Mouse (Mus musculus) activated CD4-positive, CD25-positive, alpha-beta regulatory T cell, adult 4 months (primary cell): ENCODE data around the gene Nynrin. TPM values are rescaled to one million over a fixed set of nuclear protein-coding genes. Genes with fewer than 3 reads are reported as not detected.

Source experiments
- ATAC-seq: one replicate; pipeline ENCODE4 v1.8.0; 2017
- polyA plus RNA-seq, 2 experiments: library from polyadenylated mRNA; unstranded; fragments of 100-300 nt; shearing (Covaris generic); gene quantifications; one replicate each; pipeline ENCODE4 v1.2.1; 2017

Nynrin gene
- polyA plus RNA-seq = under 1 TPM in 1 of 2 experiments, not detected in 1; 0.08 TPM

DNA sequence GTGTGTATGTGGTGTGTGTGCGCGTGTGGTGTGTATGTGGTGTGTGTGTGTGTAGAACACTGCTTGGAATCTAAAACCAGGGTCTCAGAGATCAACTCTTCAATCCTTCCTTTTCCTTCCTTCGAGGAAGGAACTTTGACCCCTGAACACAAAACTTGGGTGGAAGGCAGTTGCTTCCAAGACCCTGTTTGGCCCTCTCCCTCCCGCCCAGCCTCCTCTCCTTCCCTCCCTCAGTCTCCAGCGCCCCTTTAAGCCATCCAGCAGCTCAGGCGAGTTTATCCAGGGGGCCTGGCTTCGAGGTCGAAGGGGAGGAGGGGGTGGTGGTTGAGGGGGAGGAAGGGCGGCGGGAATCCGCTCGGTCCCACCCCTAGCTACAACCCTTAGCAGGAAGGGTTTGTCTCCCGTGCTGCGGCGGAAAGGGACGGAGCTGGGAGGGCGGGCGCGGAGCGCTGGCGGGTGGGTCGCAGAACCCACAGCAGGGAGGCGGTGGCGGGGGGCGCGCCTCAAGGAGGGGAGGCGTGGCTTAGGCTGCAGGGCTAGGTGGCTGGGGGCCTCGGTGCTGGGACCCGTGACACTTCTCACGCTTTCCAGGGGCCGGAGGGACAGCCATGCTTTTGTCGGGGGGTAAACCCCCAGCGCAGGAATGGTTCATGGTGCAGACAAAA lies at the start of gene Nynrin:
Gene Nynrin, plus strand, starts transcription at position 390 of the 665 bp plus-strand sequence.
- no peak for ATAC-seq

DNA sequence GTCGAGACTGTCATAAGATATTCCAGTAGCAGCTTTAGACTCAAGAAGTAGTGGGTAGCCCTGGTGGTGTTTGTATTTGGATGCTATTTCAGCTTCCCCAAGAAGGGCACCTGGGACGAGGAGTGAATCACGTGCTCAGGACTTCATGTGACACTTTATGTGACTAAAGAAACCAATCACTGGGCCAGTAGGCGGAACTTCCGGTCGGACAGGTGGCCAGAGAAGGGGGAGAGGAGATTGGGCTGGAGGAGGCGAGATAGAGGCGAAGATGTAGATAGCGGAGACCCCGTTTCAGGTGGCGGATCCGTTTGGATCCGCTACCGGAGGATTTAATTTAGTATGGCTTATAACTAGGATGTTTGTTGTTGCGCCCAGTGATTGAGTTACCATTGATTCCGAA lies 38.9 kb upstream of the Nynrin start:
- no peak for ATAC-seq

DNA sequence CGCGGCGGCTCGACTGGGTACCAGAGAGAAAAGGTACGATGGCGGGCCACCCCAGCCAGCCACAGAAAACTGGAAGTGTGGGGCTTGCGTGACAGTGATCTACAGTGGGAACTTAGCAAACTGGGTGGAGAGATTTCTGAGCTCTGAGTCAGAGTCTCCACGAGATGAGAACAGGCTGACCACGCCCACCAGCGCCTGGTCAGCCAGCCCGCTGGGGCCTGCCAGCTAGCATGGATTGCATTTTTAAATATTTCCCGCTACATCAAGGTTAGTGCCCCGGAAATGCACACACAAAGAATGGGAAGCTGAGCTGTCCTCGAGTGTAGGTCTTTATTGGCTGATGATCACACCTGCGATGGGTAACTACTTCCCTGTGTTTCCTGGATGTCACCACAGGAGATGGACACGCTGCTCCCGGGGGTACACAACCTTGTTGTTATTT lies 38.5 kb upstream of the Nynrin start:
- ATAC-seq = no peak

DNA sequence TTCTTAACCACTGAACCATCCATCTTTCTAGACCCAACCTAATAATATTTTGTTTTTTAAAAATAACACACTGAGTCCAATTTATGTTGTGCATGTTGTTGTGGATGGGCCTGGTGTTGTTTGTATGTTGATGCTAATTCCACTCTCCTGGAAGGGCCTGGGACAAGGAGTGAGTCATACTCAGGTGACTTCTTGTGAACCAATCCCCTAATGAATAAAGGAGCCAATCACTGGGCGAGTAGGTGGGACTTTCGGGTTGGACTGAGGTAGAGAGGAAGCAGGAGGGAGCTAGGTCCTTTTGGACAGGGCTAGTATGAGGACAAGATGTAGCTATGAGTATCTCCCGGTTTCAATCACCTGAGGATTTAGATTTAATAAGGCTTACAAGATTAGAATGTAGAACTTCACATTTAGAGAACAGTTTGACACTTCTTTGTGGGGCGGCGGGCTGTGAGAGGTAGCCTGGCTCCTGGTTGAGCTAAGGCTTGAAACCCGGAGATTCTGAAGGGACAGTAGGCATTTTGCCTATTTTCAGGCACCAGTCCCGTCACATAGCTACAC lies 33.9 kb upstream of the Nynrin start:
- no peak for ATAC-seq

DNA sequence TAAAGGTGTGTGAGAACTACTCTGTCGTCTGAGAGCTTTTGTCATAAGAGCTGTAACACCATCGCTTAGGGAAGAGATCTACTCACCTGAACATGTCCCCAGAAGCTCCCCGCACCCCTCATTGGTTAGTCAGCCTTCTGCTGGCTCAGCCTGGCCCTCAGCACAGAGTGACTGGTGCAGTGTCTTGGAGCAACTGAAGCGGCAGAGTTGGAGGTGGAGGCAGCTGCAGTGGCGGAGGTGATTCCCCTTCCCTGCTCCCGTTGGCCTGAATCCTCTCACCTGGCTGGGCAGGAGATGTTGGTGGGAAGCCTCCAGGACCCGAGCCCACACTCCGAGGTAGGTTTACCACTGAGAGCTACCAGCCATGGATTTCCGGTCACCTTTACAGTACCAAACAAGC lies 33.2 kb upstream of the Nynrin start:
- no peak for ATAC-seq

DNA sequence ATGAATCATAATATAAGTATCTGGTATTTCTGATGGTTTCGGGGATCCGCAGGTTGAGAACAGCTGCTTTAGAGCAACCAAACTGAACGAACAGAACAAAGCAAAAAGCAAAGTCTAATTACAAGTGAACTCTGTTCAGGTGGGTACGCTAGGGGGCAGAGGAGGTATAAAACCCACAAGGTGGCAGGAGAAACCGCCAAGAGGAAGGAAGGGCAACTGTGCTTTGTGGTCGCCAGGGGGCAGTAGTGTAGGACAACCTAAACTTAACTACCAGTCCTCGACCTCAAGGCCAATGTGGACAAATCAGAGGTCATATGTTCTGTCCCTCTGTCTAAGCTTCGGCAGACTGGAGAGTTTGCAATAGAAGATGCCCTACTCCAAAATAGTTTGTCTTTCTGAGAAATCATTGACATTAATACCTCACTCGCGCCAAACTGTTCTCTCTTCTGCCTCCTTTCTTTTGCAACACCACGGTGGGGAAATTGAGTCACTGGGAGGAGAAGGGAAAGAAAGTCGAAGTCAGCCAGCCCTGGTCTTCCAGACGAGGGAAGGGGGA lies 31.3 kb upstream of the Nynrin start:
- ATAC-seq = peak; percentile 78

DNA sequence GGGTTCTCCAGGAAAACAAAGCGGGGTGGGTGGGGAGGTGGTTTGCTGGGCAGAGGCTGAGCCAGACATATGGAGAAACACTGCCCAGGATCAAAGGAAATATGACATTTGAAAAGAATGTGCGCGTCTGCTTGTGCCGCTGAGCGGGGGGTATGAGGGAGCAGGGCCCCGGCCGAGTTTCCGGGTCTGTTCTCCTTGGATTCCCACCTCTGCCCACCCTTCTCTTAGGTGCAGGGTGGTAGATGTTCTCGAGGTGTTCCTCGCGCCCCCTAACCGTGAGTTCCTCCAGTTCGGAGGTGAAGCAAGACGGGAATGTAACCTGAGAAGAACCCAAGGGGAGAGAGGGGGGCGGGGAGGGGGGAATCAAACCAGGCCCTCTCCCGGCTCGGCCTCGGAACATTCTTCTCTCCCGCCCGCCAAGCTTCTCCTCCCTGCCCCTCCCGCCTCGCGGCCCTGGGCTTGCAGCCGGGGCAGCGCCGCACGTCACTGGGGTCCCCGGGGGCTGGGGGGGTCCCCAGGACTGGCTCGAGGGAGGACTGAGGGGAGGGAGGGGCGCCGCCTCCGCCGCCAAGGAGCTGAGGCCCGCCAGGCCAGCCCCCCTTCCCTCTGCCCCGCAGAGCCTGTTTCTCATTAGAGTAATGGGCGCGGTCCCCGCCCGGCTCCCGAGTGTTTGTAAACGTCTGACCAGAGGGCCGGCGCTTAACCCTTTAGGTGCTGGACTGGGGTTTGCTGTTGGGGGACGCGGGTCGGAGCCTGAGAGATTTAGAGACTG lies 30.6 kb upstream of the Nynrin start, which contains the start of gene Nfatc4:
Gene Nfatc4, plus strand, starts transcription at position 154 of the 772 bp plus-strand sequence.
- ATAC-seq = no peak

DNA sequence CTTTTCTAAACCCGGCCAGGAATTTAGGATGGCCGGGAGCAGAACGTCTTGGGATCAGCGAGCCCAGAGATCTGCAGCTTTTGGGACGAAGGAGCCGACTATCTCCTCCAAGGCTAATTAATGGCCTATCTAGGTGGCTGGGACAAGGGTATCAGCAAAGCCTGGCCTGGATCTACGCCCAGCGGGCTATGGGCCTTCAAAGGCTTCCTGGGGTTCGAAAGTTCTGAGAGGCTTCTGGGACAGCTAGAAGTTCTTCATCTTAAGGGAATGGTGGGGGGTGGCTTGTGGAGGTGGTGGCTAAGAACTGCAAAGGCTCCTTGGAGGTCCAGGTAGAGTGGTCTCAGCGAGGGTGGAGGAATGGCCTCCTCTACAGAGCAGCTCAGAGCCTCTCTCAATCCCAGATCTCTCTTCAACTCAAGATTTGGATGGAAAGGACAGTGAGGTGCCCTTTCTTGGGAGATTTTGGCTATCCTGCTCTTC lies 29.8 kb upstream of the Nynrin start:
- no peak for ATAC-seq

DNA sequence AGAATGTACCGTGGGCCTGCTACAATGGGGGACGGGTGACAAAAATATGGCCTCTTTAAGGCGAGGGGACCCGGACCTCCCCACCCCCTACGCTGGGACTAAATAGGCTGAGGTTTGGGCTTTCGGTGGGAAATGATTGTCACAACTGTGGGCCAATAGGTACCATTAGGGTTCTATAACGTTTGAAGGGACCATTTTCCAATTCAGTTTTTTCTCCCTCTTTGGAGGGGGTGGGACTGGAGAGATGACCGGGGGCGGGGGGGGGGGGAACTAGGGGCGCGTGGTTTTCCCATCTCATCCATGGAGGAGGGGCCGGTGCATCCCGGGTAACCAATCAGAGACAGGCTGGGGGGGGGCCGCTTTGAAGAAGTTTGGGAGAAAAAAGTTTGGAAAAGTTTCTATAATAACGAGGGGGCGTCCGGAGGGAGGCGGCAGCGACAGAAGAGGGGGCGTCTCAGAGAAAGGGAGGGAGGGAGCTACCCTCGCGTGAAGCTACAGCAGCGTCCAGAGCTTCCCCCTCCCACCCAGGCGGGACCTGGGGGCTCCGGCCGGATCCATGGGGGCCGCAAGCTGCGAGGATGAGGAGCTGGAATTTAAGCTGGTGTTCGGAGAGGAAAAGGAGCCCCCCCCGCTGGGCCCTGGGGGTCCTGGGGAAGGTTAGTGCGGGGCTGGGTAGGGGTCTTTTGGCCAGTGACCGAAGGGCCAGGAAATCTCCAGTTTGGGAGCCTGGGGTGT lies 29.2 kb upstream of the Nynrin start:
- ATAC-seq = no peak

DNA sequence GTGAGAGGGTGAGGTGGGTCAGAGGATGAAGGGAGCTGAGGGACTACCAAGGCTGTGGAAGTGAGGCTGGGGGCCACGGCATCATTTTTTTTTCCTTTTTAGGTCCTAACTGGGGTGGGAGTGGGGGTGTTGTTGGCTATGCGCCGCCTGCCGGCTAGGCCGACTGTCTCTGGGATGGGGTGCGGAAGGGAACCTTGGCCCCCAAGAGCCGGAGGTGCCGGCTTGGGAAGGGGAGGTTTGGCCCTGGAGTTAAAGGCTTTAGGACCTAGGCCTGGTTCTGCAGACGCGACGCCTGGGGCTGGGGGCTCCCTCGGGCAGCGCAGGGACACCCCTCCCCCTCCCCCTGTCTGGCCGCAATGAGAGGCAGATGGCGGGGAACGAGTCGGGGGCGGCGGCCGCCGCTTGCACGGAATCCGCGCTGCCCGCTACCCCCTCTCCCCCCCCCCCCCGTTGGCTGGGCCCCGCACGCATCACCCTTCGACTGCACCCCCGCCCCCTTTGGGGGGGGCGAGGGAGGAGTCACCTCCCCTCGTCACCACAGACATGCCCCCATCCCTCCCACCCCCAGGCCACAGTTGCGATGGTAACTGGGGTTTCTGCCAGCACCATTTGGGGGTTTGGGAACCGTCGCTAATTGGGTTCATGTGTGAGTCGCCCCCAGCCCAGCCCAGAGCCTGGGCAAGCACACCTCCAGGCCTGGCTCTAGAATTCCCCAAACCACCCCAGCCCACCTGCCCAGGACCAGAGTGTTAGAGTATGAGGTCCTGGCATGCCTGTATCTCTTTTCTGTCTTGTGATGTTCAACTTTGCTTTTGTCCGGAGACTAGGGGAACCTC lies 28.4 kb upstream of the Nynrin start:
- ATAC-seq = no peak

DNA sequence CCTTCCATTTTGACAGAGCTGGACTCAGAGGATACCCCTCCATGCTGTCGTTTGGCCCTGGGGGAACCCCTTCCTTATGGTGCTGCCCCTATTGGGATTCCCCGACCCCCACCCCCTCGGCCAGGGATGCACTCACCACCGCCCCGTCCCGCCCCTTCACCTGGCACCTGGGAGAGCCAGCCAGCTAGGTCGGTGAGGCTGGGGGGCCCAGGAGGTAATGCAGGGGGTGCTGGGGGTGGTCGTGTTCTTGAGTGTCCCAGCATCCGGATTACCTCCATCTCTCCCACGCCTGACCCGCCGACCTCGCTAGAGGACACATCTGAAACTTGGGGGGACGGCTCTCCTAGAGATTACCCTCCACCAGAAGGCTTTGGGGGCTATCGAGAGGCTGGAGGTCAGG lies 27.7 kb upstream of the Nynrin start:
- ATAC-seq = no peak

DNA sequence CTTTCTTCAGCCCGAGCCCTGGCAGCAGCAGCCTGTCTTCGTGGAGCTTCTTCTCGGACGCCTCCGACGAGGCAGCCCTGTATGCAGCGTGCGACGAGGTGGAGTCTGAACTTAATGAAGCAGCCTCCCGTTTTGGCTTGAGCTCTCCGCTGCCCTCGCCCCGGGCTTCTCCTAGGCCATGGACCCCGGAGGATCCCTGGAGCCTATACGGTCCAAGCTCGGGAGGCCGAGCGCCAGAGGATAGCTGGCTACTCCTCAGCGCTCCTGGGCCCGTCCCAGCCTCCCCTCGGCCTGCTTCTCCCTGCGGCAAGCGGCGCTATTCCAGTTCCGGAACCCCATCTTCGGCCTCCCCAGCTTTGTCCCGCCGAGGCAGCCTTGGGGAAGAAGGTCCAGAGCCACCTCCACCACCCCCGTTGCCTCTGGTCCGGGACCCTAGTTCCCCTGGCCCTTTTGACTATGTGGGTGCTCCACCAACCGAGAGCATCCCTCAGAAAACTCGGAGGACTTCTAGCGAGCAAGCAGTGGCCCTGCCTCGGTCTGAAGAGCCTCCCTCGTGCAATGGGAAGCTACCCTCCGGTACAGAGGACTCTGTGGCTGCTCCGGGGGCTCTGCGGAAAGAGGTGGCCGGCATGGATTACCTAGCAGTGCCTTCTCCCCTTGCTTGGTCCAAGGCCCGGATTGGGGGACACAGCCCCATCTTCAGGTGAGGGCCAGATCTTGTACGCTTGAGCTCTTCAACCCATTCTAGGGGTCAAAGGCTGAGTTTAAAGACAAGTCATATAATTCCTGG lies 27.1 kb upstream of the Nynrin start:
- ATAC-seq = no peak

DNA sequence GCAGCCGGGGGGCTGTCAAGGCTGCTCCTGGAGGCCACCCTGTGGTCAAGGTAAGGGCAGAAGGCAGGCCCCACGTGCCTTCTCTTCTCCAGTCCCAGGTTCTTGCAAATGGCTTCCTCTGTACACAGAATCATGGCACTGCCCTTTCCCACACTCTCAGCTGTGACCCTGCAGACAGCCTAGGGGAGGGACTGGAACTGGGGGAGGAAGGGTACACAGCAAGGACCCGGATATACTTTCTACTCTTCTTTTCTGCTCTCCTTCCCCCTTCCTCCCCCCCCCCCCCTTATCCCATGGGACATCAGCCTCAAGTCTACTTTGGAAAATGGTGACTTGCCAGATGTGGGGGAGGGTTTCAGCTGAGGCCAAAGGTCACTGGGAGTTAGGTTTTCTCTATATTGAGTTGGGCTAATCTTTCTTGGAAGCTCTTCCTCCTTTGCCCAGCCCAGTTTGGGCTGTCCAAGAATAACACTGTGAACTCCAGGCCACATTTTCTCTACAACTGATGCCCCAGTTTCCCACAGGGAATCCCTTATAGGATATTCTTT lies 25.0 kb upstream of the Nynrin start:
- no peak for ATAC-seq

DNA sequence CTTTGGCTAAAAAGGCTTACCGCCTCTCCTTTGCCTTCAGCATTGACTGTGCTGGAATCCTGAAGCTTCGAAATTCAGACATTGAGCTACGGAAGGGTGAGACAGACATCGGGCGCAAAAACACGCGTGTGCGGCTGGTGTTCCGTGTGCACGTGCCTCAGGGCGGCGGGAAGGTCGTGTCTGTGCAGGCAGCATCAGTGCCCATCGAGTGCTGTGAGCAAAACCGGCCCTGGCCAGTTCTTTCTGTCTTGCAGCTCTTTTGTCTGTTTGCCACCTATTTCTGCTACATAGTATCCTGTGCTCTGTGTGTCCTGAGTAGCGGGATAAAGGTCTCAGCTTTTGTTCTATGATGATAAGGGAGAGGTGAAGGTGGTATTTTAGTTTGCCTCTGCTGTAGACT lies 24.0 kb upstream of the Nynrin start:
- ATAC-seq = no peak

DNA sequence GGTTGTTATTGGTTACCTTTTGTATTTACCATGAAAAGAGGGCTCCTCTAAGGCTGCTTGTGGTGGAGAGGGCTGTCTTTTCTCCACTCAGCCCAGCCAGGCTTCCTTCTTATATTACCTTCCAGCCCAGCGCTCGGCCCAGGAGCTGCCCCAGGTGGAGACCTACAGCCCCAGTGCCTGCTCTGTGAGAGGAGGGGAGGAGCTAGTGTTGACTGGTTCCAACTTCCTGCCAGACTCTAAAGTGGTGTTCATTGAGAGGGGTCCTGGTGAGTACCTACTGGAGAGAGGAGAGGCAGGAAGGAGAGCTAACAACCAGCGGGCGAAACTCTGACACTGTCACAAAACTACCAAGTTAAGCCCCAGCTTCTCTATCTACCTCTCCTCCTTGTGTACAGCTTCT lies 23.5 kb upstream of the Nynrin start:
- no peak for ATAC-seq

DNA sequence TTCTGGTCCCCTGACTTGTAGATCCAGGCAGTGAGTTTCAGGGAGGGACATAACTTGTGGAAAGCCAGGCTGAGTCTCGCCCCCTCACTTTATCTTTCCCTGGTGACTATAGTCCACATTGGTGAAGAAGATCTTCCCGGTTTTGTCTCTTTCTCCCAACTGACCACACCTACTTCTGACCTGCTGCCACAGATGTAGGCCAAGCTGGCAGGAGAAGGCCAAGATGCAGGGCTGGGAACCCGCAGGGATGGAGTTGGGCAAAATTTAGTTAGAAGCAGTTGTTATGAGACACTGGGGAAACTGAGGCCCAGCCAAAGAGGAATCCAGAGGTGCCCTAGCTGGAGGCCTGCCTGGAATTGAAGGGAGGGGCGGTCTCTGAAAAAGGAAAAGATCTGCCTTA lies 20.7 kb upstream of the Nynrin start:
- ATAC-seq = no peak

DNA sequence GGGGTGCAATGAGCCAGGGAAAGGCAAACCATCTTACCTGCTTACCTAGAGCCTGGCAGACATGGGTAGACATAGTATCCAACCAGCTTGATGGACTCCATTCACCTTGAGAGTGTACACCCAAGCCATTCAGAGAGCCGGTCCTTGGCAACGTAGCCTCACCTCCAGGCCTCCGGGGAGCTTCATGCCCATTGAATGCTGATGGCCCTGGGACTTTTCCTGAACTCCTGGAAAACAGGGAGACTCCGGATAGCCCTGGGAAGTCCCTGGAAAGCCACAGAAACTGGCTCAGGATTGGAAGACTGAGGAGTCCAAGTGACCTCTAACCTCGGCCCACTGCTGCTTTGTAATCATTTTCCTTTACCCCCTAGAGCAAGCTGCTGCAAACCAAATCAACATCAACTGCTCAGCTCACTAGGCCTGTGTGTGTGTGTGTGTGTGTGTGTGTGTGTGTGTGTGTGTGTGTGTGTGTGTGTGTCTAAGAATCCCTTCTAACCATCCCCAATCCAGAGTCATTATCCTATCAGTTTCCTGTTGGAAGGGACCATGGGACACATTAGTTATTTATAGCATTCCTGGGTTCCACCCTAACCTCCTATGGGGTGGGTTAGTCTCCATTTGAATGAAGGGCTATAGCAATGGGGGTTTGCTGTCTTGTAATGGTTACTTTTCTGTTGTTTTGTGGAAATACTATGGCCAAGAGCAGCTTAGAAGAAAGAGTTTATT lies 18.8 kb upstream of the Nynrin start:
- no peak for ATAC-seq

DNA sequence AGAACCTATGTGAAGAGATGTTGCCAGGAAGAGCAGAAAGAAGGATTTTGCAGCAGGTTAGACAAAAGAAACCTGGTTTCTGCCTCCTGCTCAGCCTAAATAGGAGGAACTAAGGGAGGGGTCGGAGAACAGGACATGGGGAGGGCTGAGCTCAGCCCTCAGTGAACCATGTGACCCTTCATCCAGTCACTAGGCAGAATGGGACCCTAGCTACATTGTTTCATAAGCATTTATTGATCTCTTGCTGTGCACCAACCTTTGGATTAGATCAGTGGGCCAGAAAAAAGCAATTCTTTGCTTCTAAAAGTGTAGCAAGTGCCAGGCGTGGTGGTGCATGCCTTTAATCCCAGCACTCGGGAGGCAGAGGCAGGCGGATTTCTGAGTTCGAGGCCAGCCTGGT lies 15.5 kb upstream of the Nynrin start:
- no peak for ATAC-seq

DNA sequence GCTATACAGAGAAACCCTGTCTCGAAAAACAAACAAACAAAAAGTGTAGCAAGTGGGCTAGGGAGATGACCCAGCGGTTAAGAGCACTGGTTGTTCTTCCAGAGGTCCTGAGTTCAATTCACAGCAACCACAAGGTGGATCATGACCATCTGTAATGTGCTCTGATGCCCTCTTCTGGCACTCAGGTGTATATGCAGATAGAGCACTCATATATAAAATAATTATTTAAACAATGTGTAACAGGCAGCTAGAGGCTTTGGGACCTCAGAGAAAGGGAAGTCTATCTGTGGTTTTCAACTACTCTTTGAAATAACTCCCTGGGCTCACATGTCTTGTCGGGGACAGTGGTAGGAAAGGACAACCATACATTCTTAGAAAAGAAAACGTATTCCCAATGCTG lies 15.1 kb upstream of the Nynrin start:
- no peak for ATAC-seq

DNA sequence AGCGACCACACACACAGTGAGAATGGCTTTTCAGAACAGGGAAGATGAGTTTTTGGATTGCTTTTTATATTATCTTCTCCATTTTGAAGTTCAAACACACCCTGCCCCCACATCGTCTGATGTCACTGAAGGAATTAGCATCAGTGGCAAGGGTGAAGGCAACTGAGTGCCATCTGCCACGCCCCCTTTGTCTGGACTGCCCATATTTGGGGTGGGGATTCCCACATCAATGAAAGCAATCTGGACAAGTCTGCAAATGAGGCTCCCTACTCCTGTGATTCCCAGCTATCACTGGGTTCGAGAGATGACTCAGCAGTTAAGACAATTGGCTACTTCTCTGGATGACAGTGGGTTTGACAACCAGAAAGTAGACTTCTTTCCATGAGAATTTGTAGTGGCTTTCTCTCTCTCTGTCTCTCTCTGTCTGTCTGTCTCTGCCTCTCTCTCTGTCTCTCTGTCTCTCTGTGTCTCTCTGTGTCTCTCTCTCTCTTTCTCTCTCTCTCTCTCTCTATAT lies 12.9 kb upstream of the Nynrin start:
- ATAC-seq = no peak
